Mouse (Mus musculus): ENCODE measurements around the gene Lrfn2. TPM values are rescaled to one million over a fixed set of nuclear protein-coding genes. Genes with fewer than 3 reads are reported as not detected.

Lrfn2 gene
- total and polyA plus RNA-seq, 3 experiments = not detected

GRCm38 (mm10) chr17:49029556-49030268 lies 97.5 kb downstream of the Lrfn2 start:
- H3K79me2 ChIP-seq (replicated peaks; ENCODE audit: control insufficient read depth, extremely low read depth, insufficient read depth, poor library complexity, severe bottlenecking) = no peaks in the 10 kb centered on the region
- no peak overlapping the region for H3K9ac ChIP-seq (ENCODE audit: insufficient read depth, low read depth)
- no peak for TF ChIP-seq CHD1 (IDR thresholded peaks at IDR 0.05; ENCODE audit: low read depth, low read length)
- no peak for TF ChIP-seq JUND (conservative IDR thresholded peaks at IDR 0.05; ENCODE audit: low read depth, low read length)
- TF ChIP-seq ZC3H11A (IDR thresholded peaks at IDR 0.05; ENCODE audit: low read depth, low read length) = no peak
- TF ChIP-seq NELFE (IDR thresholded peaks at IDR 0.05; ENCODE audit: low read depth, low read length) = no peak
- no peak for TF ChIP-seq NRF1 (IDR thresholded peaks at IDR 0.05; ENCODE audit: low read depth, low read length)
- no peak for TF ChIP-seq USF1 (IDR thresholded peaks at IDR 0.05; ENCODE audit: low read depth, low read length)
- TF ChIP-seq GABPA (IDR thresholded peaks at IDR 0.05; ENCODE audit: insufficient replicate concordance, low read depth, low read length) = no peak
- TF ChIP-seq POLR2A (IDR thresholded peaks at IDR 0.05; ENCODE audit: low read depth, low read length) = no peak
- no peak for TF ChIP-seq TCF12 (IDR thresholded peaks at IDR 0.05; ENCODE audit: low read depth, low read length)
- TF ChIP-seq ZMIZ1 (IDR thresholded peaks at IDR 0.05; ENCODE audit: low read depth, low read length) = no peak
- no peak for TF ChIP-seq TBP (conservative IDR thresholded peaks at IDR 0.05; ENCODE audit: low read depth, low read length)
- no peak for TF ChIP-seq SMC3 (IDR thresholded peaks at IDR 0.05; ENCODE audit: low read depth, low read length)
- TF ChIP-seq MYC (IDR thresholded peaks at IDR 0.05; ENCODE audit: low read depth, low read length) = no peak
- no peak for TF ChIP-seq ETS1 (conservative IDR thresholded peaks at IDR 0.05; ENCODE audit: low read depth, low read length)
- no peak for TF ChIP-seq PAX5 (IDR thresholded peaks at IDR 0.05; ENCODE audit: low read length)
- no peak for TF ChIP-seq MAX (IDR thresholded peaks at IDR 0.05; ENCODE audit: low read length)
- no peak for TF ChIP-seq POLR2AphosphoS2 (IDR thresholded peaks at IDR 0.05; ENCODE audit: low read depth, low read length)
- no peak for TF ChIP-seq JUN (IDR thresholded peaks at IDR 0.05; ENCODE audit: insufficient read depth, low read depth, low read length)
- H3K4me2 ChIP-seq (ENCODE audit: insufficient read depth, low read depth, poor library complexity, severe bottlenecking) = no peak overlapping the region
- DNase-seq (ENCODE audit: extremely low read depth) = no peak
- in situ Hi-C loops (cut with MboI; ENCODE audit: low pct_ligation_motif_present, low pct_unique_long_range_greater_than_20kb, low sequenced_read_pairs) (no loop called here), dilution Hi-C loops (cut with MboI; ENCODE audit: extremely low pct_ligation_motif_present, extremely low pct_unique_long_range_greater_than_20kb, low sequenced_read_pairs) (no loop called here)
- H3K27me3 ChIP-seq (replicated peaks) = no peaks in the 10 kb centered on the region
- H3K36me3 ChIP-seq (replicated peaks in 1 of 2; ENCODE audit: control insufficient read depth in 1 of 2, insufficient read depth in 1 of 2, low read length in 1 of 2) = no peaks in the 10 kb centered on the region
- H3K4me3 ChIP-seq (replicated peaks in 1 of 3; ENCODE audit: low read depth in 2 of 3, low read length in 2 of 3, poor library complexity in 1 of 3) = no peak overlapping the region
- peaks cover 96% of the 10 kb centered on the region for H3K9me3 ChIP-seq (replicated peaks; ENCODE audit: low read length)
- H3K4me1 ChIP-seq (ENCODE audit: control insufficient read depth in 1 of 2, insufficient read depth in 2 of 2) = no peaks in the 10 kb centered on the region
- no peak overlapping the region for H3K27ac ChIP-seq (ENCODE audit: insufficient read depth, low read depth)

GRCm38 (mm10) chr17:49030269-49030615 lies 98.1 kb downstream of the Lrfn2 start:
- no peak overlapping the region for H3K4me3 ChIP-seq (replicated peaks in 1 of 3; ENCODE audit: low read depth in 2 of 3, low read length in 2 of 3, poor library complexity in 1 of 3)
- DNase-seq (ENCODE audit: extremely low read depth) = no peak
- no peak for TF ChIP-seq MYC (IDR thresholded peaks at IDR 0.05; ENCODE audit: low read depth, low read length)
- no peak for TF ChIP-seq ZC3H11A (IDR thresholded peaks at IDR 0.05; ENCODE audit: low read depth, low read length)
- no peaks in the 10 kb centered on the region for H3K4me1 ChIP-seq (ENCODE audit: control insufficient read depth in 1 of 2, insufficient read depth in 2 of 2)
- dilution Hi-C loops (cut with MboI; ENCODE audit: extremely low pct_ligation_motif_present, extremely low pct_unique_long_range_greater_than_20kb, low sequenced_read_pairs) (no loop called here), in situ Hi-C loops (cut with MboI; ENCODE audit: low pct_ligation_motif_present, low pct_unique_long_range_greater_than_20kb, low sequenced_read_pairs) (no loop called here)
- H3K9me3 ChIP-seq (replicated peaks; ENCODE audit: low read length) = peaks cover 96% of the 10 kb centered on the region
- H3K36me3 ChIP-seq (replicated peaks in 1 of 2; ENCODE audit: control insufficient read depth in 1 of 2, insufficient read depth in 1 of 2, low read length in 1 of 2) = no peaks in the 10 kb centered on the region
- no peak overlapping the region for H3K4me2 ChIP-seq (ENCODE audit: insufficient read depth, low read depth, poor library complexity, severe bottlenecking)
- no peaks in the 10 kb centered on the region for H3K79me2 ChIP-seq (replicated peaks; ENCODE audit: control insufficient read depth, extremely low read depth, insufficient read depth, poor library complexity, severe bottlenecking)
- H3K9ac ChIP-seq (ENCODE audit: insufficient read depth, low read depth) = no peak overlapping the region
- H3K27ac ChIP-seq (ENCODE audit: insufficient read depth, low read depth) = no peak overlapping the region
- H3K27me3 ChIP-seq (replicated peaks) = no peaks in the 10 kb centered on the region
